Mouse (Mus musculus) spleen, adult 12 weeks (tissue): ENCODE data around the gene Btnl10.
"Not testable (repeated sequence)": the region's sequence is repeated elsewhere in the genome, so short reads cannot be mapped to it uniquely, and the experiment has no call there.

ENCODE experiments used
- DNase-seq: peaks from one replicate; pipeline ENCODE4 v3.0.0; 2022; ENCODE audit warnings: low spot score

Gene Btnl10

DNA sequence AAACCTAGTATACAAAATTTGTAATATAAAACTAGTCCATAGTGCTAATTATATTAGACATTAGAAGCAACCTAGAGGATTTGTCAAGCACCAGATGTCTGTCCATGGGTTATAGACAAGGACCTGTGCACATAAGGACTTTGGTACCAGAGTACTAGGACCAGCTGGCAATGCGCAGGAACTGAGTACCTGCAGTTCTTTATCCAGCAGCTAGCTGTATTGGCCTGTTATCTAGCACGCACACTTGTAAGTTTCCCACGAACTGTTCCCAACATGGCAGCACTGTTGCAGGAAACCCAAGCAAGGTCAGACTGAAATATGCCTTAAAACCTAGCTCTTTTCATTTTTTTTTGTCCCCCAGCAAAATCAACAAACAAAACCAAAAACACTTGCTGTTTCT, 12.5 kb downstream of the Btnl10 start:
- DNase-seq: no peak

DNA sequence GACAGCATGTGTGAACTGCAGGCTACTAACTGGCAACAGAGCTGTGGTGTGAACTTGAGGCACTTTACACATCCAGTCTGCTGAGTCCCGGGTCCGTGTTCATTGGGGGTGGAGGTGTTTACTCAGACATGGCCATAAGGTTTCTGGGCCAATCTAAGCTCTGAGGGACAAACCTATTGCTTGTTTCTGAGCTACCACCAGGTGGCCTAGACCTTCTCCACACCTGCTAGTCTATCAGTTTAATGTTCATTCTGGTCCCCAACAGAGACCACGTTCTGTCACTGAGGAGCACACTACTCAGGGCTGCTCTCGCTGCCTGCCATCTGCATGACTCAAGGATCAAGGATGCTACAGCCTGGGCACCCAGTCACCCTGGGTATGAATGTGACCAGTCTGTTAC, 13.9 kb downstream of the Btnl10 start:
- DNase-seq: no peak

DNA sequence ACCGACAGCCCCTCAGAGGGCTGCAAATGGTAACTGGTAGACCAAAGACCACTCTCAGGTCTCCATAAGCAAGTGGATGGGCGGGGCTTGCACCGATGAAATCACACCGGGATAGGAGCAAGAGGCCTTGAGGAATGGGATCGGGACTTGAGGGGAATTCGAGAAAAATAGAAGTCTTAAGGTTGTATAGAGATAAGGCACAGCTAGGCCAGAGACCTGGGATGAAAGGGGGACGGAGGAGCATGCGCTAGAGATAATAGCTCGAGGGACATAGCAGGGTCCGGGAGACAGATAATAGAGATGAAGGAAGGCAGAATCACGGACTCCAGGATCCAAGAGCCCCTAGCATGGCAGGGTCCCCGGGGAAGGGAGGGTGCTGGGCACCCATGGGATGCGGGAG, 20.2 kb downstream of the Btnl10 start:
- DNase-seq: no peak

DNA sequence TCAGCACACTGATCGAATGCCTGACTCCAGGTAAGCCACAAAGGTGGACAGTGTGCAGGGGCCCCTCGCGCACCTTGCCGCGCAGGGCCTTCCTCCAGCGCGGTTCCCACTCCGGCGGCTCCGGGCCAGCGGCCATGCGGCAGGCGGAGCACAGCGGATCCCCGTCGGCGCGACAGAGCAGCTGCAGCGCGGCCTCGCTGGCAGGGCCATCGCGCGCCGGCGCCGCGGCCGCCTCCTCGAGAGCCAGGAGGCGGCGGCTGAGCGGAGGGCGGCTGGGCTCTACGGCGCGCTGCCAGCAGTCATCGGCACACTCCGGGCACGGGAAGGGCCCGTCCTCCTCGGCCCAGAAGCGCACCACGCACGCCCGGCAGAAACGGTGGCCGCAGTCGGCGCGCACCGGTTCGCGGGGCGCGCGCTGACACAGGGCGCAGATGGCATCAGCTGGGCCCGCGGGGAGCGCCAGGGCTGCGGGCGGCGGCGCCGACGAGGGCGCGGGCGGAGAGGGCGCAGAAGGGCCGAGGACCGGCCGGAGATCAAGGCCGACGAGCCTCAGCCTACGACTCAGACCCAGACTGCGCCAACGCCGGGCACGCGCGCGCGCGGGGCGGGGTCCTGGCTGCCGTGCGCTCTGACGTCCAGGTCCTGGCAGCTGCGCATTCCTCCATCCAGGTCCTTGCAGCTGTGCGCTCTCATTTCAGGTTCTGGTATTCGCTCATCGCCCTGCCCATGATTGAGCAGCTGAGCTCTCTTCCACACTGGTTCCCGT, 20.8 kb downstream of the Btnl10 start, which contains the start of gene Rnf187:
Rnf187 (minus strand) TSS at position 595 of the 766 bp plus-strand sequence.
- DNase-seq: peak; percentile 83

DNA sequence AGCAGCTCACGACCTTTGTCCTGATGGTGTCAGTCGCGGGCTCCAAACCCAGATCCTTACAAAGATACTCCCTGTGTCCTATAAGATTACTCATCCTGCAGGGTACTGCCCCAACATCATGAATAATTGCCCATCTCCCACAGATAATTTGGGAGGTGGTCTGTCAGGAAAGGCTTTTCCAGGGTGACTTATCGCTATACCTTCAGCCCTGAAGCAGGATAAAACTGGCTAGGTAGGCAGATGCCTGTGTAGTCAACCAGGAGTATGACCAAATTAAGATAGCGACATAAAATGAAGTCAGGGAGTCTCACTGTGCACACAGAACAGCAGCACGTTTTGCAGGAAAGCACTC, 21.4 kb downstream of the Btnl10 start:
- no peak for DNase-seq

DNA sequence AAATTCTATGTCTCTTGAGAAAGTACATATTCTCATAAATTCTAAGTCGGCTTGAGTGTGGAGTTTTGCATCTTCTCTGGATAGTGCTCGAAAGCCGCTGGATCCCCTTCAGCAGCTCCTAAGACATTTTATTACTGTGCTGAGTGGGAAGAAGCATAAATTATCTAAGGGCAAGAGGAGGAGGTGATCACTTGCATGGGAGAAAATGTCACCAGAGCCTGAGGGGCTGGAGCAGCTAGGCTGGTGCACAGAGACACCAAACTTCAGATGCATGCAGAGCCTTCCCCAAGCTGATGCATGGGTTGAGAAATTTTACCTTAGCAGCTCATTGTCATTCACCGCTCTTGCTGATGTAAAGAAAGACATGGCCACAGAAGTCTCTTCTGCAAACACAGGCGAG, 26.4 kb downstream of the Btnl10 start:
- no peak for DNase-seq

DNA sequence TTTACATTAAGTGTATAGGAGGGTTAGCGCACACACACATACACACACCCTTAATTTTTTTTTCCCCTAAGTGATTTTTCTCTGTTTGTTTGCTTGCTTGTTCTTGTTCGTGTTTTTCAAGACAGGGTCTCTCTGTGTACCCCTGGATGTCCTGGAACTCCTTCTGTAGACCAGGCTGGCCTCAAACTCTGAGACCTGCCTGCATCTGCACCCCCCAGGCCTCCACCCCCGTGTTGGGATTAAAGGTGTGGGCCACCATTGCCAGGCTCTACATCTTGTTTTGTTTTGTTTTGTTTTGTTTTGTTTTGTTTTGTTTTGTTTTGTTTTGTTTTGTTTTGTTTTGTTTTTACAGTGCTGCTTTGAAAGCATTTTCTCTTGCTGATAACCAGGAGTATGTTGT, 29.6 kb downstream of the Btnl10 start:
- DNase-seq: no peak

DNA sequence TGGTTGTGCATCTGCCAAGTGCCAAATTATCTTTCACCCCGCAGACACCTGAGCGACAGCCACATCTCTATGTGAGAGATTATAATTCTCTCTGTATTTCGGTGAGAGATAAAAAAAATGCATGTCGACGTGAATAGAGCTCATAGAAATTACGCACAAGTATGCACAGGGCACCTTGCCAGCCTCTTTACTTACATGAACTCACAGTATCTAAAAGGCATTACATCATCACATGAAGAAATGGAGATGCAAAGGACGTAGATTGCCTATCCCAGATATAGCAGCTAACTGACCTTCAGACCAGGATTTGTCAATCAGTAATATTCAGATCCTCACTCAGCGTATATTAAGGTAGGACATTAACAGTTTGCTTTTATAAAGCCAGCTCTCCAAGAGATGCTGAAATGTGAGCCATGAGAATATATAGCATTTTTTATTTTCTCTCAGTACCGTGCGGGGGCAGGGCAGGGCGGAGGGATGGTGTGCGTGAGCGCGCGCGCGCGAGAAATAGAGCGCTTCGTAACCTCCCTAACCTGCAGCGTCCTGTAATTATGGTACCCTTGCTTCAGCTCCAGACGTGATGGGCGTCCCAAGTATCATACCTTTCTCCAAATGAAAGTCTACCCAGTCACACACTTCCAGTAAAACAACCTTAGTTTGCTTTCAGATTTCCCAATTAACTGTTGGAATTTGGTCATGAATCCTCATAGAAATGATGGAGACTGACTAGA, 30.3 kb downstream of the Btnl10 start:
- DNase-seq: no peak

DNA sequence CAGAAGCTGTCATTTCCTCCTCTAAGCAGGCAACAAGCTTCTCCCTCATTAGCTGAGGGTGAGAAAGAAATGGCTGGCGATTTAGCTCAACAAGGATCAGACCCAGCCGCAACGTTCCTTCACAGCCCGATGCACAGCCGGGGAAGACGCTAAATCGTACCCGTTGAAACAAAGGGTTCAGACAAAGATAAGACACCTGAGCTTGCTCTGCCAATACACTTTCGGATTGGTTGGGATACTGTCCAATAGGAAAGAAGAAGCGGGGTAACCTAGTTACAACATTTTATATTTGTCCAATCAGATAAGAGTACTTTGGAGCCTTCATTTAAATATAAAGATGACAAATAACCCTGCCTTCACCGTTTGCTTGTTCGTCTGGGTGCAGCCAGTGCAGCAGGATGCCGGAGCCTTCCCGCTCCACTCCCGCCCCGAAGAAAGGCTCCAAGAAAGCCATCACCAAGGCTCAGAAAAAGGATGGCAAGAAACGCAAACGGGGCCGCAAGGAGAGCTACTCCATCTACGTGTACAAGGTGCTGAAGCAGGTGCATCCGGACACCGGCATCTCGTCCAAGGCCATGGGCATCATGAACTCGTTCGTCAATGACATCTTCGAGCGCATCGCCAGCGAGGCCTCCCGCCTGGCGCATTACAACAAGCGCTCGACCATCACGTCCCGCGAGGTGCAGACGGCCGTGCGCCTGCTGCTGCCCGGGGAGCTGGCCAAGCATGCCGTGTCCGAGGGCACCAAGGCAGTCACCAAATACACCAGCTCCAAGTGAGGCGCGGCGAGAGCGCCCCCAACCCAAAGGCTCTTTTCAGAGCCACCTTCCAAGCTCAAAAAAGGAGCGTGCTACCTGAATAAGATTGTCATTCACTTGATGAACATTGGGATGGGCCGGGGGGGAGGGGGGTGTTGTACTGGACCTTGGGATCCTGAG, 31.1 kb downstream of the Btnl10 start, which contains the start of gene Hist3h2ba:
Hist3h2ba (plus strand) TSS at position 379 of the 938 bp plus-strand sequence.
- peak; percentile 70 for DNase-seq

DNA sequence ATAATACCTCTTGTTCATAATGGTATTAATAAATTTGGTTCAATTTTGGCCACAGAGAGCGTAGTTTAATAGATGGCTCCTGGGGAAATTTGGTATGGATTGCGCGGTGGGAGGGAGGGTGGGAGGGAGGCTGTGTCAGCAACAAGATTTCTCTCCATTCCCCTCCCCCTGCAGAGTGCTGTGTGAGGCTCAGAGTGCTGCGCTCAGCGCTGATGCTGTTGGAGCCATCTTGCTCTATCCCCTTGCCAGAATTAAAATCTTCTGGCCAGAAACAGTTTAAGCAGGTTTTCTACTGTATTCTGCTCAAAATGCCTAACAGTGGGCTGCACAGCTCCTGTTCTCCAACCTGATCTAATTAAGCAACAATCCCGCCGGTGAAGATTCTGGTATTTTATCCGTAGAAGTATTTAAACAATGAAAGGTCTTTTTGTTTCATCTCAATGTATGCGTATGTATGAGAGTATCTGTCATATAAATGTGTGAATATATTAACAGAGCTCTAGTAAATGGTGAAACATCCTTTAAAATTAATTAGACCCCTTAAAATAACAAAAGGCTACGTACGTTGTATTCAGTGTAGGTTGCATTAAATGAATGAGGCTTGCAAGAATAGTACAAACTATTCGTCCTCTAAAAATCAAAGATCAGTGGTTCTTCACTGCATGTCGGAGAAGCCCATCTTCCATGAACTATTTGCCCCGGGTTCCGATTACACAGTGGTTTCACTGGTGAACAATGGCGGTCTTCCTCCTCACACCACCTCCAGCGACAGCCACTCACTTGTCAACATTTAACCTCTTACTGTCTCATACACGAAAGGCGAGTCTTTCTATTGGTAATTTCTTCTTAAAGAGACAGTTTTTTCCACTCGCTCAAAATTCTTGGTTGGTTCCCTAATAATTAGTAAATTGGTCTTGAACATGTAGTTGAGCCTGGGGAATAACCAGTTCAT, 32.0 kb downstream of the Btnl10 start:
- DNase-seq: no peak

DNA sequence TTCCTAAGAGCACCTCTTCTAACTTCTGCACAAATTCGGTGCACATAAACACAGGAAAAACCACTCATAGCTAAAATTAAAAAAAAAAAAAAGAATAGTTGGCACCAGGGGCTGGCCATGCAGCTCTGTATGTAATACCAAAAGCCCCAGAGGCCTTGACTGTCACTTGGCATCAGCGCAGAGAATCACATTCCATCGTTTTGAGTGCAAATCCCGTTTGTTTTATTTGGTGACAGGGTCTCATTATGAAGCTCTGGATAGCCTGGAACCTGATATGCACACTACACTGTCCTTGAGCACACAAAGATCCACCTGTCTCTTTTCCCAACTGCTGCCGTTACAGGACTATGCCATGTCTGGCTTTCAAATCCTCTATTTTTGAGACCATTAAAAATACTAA, 33.5 kb downstream of the Btnl10 start:
- no peak for DNase-seq

DNA sequence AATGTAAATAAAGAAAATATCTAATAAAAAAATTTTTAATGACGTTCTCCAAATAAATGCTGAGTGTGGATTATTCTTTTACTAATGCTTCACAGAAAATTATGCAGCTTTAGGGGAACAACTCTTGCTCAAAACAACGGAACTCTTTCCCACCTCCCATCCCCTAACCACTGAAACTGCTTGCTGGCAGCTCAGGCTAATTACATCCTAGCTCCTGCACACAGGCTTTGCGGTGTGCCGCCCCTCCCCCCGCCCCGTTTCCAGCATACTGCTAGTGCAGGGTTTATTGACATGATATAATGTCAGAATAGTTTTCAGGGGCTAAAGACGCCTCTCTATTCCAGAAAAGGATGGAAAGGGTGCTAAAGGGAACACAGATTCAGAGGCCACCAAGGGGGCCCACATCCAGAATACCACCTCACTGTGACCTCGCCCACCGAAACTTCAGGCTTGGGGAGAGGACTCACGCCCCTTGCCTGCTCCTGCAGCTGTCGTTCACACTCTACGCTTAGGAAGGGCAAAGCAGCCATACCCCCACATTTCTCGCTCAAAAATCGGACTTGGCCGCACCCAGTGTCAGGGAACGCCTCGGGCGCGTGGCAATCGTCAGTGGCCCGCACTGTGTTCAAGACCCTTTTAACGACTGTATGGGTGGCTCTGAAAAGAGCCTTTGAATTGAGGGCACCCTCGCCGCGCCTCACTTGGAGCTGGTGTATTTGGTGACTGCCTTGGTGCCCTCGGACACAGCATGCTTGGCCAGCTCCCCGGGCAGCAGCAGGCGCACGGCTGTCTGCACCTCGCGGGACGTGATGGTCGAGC, 35.9 kb downstream of the Btnl10 start:
- no peak for DNase-seq

DNA sequence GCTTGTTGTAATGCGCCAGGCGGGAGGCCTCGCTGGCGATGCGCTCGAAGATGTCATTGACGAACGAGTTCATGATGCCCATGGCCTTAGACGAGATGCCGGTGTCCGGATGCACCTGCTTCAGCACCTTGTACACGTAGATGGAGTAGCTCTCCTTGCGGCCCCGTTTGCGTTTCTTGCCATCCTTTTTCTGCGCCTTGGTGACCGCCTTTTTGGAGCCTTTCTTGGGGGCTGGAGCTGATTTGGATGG, 36.4 kb downstream of the Btnl10 start:
- DNase-seq: not testable (repeated sequence)

DNA sequence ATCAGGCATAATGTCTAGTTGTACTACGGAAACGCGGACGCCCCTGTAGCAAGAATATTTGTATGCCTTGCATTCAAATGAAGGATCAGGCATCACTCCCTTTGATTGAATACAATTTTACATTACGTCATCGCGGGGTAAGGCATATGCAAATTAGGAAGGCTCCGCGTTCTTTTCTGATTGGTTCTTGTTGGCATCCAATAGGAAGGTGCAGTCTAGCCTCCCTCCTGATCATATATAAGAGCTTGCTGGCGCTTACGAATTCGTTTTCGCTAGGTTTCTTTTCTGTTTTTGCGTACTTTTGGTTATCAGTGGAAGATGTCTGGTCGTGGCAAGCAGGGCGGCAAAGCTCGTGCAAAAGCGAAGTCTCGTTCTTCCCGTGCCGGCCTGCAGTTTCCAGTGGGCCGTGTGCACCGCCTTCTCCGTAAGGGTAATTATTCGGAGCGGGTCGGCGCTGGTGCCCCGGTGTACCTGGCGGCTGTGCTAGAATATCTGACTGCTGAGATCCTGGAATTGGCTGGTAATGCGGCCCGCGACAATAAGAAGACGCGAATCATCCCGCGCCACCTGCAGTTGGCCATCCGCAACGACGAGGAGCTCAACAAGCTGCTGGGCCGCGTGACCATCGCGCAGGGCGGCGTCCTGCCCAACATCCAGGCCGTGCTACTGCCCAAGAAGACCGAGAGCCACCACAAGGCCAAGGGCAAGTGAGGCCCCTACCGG, 36.9 kb downstream of the Btnl10 start, which contains the start of the genes Hist3h2a and Trim17:
Hist3h2a (plus strand) TSS at position 266 of the 723 bp plus-strand sequence.
Trim17 (plus strand) TSS at position 266 of the 723 bp plus-strand sequence.
- DNase-seq: peak; percentile 84

DNA sequence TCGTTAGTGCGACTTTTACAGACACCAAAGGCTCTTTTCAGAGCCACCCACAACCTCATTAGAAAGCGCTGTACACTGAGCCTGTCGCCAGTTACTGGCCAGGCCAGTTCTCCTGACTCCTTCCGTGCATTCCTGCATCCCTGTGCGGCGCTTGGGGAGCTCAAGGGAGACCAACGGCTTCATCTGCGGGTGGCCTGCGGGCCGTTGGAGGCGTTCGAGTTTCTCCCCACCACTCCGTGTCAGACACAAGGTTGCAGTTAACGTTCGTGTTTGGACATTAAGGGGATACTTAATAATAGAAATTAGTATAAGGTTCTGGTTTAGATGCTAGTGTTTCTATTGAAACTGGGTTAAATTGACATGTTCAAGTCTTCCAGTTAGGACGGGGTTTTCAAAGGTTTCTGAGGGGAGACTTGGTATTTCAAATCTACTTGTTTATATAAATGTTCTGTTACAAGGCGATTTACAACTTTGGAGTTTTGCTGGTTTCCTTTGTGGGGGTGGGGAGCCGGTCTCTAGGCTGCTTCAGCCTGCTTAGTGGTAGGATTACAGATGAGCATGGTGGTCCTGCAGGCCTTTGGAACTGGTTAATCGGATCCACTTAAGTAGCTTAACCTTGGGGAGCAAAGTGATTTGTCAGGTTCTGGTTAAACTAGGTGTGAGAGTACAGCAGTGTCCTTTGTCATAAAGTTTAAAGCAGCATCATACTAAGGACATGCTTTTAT, 37.6 kb downstream of the Btnl10 start:
- DNase-seq: no peak

DNA sequence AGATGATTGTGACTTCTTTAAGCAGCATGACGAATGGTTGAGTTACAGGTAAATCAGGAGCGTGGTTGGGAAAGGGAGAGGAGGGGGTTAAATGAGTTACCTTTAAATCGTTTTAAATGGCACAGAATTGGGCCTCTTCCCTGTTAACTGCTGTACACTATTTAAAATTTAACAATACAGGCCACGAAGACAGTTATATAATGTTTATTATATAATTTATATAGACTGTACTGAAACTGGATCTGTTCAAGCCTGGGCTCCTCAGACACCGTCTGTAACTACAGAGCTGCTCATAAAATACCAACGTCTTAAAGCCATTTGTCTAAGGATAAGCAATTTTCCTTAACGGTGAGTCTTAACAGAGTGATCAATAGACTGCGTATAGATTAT, 38.2 kb downstream of the Btnl10 start:
- DNase-seq: no peak

DNA sequence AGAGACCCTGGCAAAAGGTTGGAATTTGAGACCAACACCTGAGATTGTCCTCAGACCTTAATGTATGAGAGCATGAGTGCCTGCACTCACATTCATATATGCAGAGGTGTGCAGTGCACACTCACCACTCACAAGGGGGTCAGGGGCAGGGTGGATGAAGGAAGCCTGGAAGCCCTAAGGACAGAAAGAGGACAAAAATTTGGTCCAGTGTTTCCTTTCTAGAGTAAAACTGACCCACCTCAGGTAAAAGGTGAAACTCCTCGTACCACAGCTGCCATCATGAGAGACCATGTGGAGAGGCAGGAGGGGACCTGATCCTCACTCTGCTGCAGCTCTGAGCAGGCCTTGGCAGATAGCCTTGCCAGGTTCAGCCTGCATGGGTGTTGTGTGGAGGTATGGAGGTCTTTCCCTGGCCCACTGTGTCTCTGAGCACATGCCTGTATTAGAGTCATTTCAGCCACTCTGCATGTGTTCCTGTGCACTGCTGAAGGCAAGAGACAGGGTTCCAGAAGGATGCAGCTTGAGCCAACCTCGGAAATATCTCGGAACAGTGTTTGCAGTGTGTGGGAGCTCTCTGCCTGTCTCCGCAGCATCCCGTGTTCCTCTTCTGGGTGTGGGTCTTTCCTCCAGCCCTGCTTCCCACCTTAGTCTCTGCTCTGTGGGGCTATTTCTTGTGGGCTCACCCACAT, 39.7 kb downstream of the Btnl10 start:
- no peak for DNase-seq

DNA sequence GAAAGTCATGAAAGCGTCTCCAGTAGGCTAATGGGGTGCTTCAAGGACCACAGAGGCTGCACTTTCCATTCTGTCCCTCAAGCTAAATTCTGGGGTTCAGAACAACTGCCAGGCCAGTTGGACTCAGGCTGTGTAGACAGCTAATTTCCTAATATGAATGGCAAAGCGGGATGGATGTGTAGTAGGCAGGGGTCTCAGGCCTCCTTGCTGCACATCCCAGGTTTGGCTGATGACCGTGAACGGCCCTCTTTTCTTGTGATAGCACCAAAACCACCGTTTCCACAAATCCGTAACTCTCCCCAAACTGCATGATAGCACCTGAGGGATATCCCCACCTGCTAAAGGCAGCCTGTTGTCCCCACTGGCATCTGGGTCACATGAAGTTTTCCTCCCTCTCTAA, 40.8 kb downstream of the Btnl10 start:
- no peak for DNase-seq
